Mouse (Mus musculus) lung, postnatal 0 days (tissue): ENCODE data around the gene Palm2. TPM values are rescaled to one million over a fixed set of nuclear protein-coding genes. Genes with fewer than 3 reads are reported as not detected.

Source experiments
- ATAC-seq: fragments of 200-750 bp; cut with Nextera tagmentation; 2 replicates; pipeline ENCODE4 v1.8.0; 2017; ENCODE audit warnings: moderate library complexity
- DNase-seq: peaks from one replicate; pipeline ENCODE4 v3.0.0-alpha.2; 2016; ENCODE audit warnings: low spot score
- H3K27ac ChIP-seq: fragments of 300-500 bp; sonication (generic); 2 replicates; pipeline ENCODE4 v1.5.1; 2014; ENCODE audit warnings: antibody characterized with exemption, mild to moderate bottlenecking, low read length, mixed read lengths
- H3K27me3 ChIP-seq: fragments of 300-500 bp; sonication (generic); replicated peaks from 2 replicates; pipeline ENCODE4 v1.6.1; 2014; ENCODE audit warnings: low read length, mixed read lengths; ENCODE audit not compliant: insufficient read depth
- H3K36me3 ChIP-seq: fragments of 300-500 bp; sonication (generic); 2 replicates; pipeline ENCODE4 v1.6.1; 2014; ENCODE audit warnings: low read length, mixed read lengths; ENCODE audit not compliant: insufficient read depth
- H3K4me1 ChIP-seq: fragments of 300-500 bp; sonication (generic); 2 replicates; pipeline ENCODE4 v1.6.1; 2014; ENCODE audit warnings: antibody characterized with exemption, low read depth, low read length, mixed read lengths; ENCODE audit not compliant: insufficient read depth
- H3K4me2 ChIP-seq: fragments of 300-500 bp; sonication (generic); replicated peaks from 2 replicates; pipeline ENCODE4 v1.6.1; 2014; ENCODE audit warnings: low read depth, mild to moderate bottlenecking, low read length, moderate library complexity, mixed read lengths
- H3K4me3 ChIP-seq: fragments of 300-500 bp; sonication (generic); 2 replicates; pipeline ENCODE4 v1.5.1; 2014; ENCODE audit warnings: low read depth, low read length
- H3K9ac ChIP-seq: fragments of 300-500 bp; sonication (generic); replicated peaks from 2 replicates; pipeline ENCODE4 v1.6.1; 2014; ENCODE audit warnings: low read depth, mild to moderate bottlenecking
- H3K9me3 ChIP-seq: fragments of 300-500 bp; sonication (generic); 2 replicates; pipeline ENCODE4 v1.6.1; 2016; ENCODE audit warnings: low read length, mixed read lengths
- CTCF ChIP-seq: IDR thresholded peaks from 2 replicates; pipeline ENCODE4 v1.5.1; 2016; ENCODE audit warnings: antibody characterized with exemption, mild to moderate bottlenecking
- EP300 ChIP-seq: IDR thresholded peaks from 2 replicates; pipeline ENCODE4 v1.6.1; 2016; ENCODE audit warnings: antibody characterized with exemption, mild to moderate bottlenecking, control low read depth
- WGBS: fragments of 180-500 bp; shearing (Covaris S2); extraction: QIAGEN DNeasy Blood & Tissue Kit; methylation state at CpG from one replicate; pipeline ENCODE4 v1.1.7; 2014; 5-methylcytosine and 5-hydroxymethylcytosine counted together
- polyA plus RNA-seq: library from polyadenylated mRNA; unstranded; fragments of >200 nt; fragmentation: Nextera tagmentation; extraction: Ambion mirVana; gene quantifications from 2 replicates; pipeline ENCODE4 v1.2.1, GENCODE M21; 2015

The Palm2 gene
- polyA plus RNA-seq, 1 experiment from 2014 or later = 1.9 TPM

DNA sequence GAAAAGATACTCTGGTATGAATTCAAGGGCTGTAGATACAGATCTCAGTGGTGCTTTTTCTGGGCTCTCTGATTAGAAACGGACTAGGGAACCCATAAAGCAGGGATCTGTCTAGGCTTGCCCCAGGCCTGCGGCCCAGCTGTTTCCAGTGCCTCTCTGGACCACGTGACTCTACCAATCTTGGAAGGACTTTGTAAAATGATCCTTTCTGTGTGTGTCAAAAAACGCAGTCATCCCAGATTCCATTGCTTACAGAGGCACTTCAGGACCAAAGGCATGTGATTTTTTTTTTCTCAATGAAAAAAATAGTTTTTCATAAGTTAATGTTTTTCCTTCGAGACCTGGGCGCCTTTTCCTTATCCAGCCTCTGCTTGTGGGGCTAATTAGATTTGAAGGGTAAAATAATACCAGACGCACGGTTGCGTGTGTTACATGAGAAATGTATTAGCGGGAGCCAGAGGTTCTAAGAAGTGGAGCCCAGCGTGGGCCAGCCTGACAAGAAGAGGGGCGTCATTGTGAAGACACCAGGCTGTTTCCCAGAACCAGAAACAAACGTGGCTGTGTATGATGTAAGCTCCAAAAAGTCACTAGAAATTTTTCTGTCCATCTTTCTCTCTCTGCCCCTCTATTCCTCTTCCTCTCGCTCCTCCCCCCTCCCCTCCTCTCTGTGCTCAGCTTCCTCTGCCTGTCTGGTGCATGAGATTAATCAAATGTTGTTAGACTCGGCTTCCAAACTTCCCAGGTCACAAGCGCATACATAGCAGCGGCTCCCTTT, 177.4 kb downstream of the Palm2 start:
- no peaks in the 10 kb centered on the region for H3K36me3 ChIP-seq
- peaks cover 5% of the 10 kb centered on the region; the same call in 1 of the 2 replicates for H3K4me1 ChIP-seq
- no peak overlapping the region for H3K4me3 ChIP-seq
- TF ChIP-seq EP300 (no peak), CTCF (no peak)
- no peaks in the 10 kb centered on the region for H3K27me3 ChIP-seq
- H3K9ac ChIP-seq = no peak overlapping the region
- peak; percentile 82 for DNase-seq
- H3K9me3 ChIP-seq = no peaks in the 10 kb centered on the region
- ATAC-seq = peak; percentile 68
- peak overlapping the region; percentile 51; the same call in 1 of the 2 replicates for H3K27ac ChIP-seq
- 0 out of 2 replicates have a peak overlapping the region, but pooled peaks have one; percentile 1 for H3K4me2 ChIP-seq
- WGBS = 20% methylated on average over 17 of the region's 17 CpGs

DNA sequence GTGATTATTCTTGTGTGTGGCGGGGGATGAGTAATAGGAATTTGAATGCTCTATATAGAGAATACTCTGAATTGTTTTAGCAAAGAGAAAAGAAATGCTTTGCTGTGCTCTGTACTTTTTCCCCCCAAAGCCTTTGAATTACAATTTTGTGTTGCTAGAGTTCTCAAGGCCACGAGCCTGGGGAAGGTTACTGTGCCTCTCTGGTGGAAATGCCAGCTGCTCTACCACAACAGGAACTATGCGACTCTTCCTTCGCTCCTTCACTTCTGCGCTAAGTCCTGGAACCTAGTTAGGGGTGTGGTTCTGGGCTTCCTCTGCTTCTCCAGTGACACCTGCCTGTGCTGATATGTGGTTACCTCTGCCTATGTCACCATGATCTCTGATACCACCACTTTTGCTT, 178.7 kb downstream of the Palm2 start:
- H3K27ac ChIP-seq = no peak overlapping the region
- ATAC-seq = no peak
- H3K27me3 ChIP-seq = no peaks in the 10 kb centered on the region
- no peak overlapping the region for H3K9ac ChIP-seq
- WGBS = 83% methylated on average over 5 of the region's 5 CpGs
- peaks cover 5% of the 10 kb centered on the region; the same call in 1 of the 2 replicates for H3K4me1 ChIP-seq
- H3K4me2 ChIP-seq = no peak overlapping the region
- H3K36me3 ChIP-seq = no peaks in the 10 kb centered on the region
- TF ChIP-seq CTCF = no peak
- no peak for TF ChIP-seq EP300
- no peaks in the 10 kb centered on the region for H3K9me3 ChIP-seq
- DNase-seq = no peak
- no peak overlapping the region for H3K4me3 ChIP-seq

DNA sequence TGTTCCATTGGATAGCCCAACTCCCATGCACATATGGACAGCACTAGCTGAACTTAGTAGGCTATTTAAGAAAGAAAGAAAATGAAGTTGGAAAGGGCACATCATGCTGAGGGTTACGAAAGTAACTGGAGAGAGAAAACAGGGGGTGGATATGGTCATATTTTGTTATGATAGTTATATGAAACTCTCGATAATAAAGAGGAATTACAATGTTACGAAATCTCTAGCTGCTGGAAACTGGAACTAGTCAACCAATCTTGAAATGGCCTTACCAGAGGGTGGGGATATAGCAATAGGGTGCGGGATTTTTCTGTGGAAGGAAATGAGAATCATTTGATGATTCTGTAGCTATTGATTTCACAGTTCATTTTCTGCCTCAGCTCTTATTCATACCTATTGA, 180.6 kb downstream of the Palm2 start:
- ATAC-seq (no peak), DNase-seq (peak; percentile 11)
- TF ChIP-seq EP300 (no peak), CTCF (no peak)
- Histone ChIP-seq H3K4me3 (no peak overlapping the region), H3K27me3 (no peaks in the 10 kb centered on the region), H3K36me3 (no peaks in the 10 kb centered on the region), H3K27ac (no peak overlapping the region), H3K9me3 (no peaks in the 10 kb centered on the region), H3K4me1 (peaks cover 5% of the 10 kb centered on the region; the same call in 1 of the 2 replicates), H3K9ac (no peak overlapping the region), H3K4me2 (no peak overlapping the region)
- 80% methylated on average over 4 of the region's 4 CpGs for WGBS

DNA sequence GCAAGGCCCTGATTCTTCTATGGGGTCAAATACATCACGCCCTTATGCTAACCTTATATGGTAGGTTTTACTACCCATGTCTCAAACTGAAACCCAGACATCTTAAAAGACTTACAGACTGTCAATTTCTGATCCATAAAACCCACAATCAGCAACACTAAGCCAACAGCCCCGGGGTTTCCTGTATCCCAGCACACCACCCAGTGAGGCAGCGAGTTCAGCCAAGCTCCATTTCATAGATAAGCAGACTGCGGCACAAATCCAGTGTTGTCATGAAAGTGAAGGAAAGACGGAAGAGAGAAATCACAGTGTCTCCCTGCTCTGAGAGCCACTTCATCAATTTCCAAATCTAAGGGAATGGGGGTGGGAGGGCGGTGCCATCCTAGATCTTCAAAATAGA, 184.7 kb downstream of the Palm2 start:
- 87% methylated on average over 6 of the region's 6 CpGs for WGBS
- Histone ChIP-seq H3K36me3 (no peaks in the 10 kb centered on the region), H3K4me1 (no peaks in the 10 kb centered on the region), H3K9ac (no peak overlapping the region), H3K27me3 (no peaks in the 10 kb centered on the region), H3K27ac (no peak overlapping the region), H3K9me3 (no peaks in the 10 kb centered on the region), H3K4me3 (no peak overlapping the region), H3K4me2 (no peak overlapping the region)
- DNase-seq = no peak
- TF ChIP-seq EP300 (no peak), CTCF (no peak)
- no peak for ATAC-seq

DNA sequence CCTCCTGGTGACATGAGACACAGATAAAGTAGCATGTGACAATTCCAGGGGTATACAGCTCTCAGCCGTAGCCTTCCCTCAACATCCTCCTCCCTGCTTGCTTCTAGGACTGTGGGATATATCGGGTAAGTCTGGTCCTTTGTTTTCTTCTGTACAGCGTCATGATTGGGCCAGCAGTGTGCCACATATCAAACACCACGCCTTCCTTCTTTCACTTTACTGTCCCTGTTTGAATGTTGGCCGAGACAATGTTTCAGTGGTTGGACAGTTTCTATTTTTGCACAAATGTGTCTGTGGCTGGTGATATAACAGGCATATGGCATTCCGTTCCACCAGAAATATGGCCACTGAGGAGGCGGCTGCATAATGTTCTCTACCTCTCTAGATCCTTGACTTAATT, 188.8 kb downstream of the Palm2 start:
- no peaks in the 10 kb centered on the region for H3K27me3 ChIP-seq
- no peak for DNase-seq
- H3K4me2 ChIP-seq = no peak overlapping the region
- no peaks in the 10 kb centered on the region for H3K4me1 ChIP-seq
- ATAC-seq = no peak
- H3K27ac ChIP-seq = no peak overlapping the region
- H3K9me3 ChIP-seq = no peaks in the 10 kb centered on the region
- H3K36me3 ChIP-seq = no peaks in the 10 kb centered on the region
- no peak overlapping the region for H3K4me3 ChIP-seq
- no peak for TF ChIP-seq EP300
- TF ChIP-seq CTCF = no peak
- 64% methylated on average over 7 of the region's 7 CpGs for WGBS
- no peak overlapping the region for H3K9ac ChIP-seq

DNA sequence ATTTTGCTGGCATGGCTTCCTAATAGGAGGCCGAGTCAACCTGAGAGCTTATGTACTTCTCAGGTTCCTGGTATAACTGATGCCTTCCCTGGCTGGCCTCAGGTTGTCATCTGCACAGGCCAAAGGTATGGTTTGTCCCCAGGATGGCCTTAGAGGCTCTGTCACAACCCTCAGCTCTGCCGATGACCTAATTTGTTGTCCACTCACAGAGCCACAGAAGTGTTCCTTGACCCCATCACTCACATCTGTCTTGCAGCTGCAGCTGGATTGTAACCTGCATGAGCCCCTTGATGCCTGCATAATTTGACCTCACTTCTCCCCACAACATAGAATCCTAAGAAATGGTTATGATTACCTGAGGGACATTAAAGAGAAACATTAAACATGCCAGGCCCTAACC, 190.8 kb downstream of the Palm2 start:
- H3K4me1 ChIP-seq = no peaks in the 10 kb centered on the region
- TF ChIP-seq CTCF (no peak), EP300 (no peak)
- 82% methylated on average over 2 of the region's 2 CpGs for WGBS
- H3K9ac ChIP-seq = no peak overlapping the region
- H3K4me3 ChIP-seq = no peak overlapping the region
- no peak for ATAC-seq
- H3K4me2 ChIP-seq = no peak overlapping the region
- H3K9me3 ChIP-seq = no peaks in the 10 kb centered on the region
- H3K27ac ChIP-seq = no peak overlapping the region
- H3K36me3 ChIP-seq = no peaks in the 10 kb centered on the region
- DNase-seq = no peak
- H3K27me3 ChIP-seq = no peaks in the 10 kb centered on the region
